Mouse (Mus musculus): ENCODE measurements around the gene Icam1. TPM values are rescaled to one million over a fixed set of nuclear protein-coding genes. Genes with fewer than 3 reads are reported as not detected.

Gene Icam1
- polyA plus RNA-seq, 1 experiment from 2014 or later: 3.9 TPM

DNA sequence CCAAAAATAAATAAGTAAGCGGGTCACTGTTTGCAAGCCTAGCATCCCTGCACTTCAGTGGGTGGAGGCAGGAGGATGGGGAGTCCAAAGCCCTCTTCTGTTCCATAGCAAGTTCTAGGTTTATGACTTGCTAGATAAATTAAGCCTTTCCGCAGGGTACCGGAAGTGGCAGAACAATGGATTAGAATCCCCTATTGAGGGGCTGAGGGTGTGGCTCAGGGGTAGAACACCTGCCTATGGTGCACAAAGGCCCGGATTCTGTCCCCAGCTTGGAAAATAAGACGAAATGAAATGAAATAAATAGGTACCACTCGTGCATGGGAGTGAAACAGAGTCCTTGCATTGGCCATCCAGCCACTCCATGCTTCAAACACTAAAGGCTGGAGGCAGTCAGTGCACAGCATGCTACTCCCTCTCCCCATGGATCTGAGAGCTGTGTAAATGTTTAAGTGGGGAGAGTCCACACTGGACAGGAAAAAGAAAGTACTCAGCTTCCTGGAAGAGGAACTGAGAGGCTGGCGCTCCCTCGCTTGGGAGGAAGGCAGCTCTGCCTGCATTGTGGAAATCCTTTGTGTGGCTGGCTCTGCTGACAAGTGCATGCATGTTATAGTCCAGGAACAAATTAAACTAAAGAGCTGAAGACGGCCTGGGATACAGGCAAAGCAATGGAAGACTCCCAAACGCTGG is 37.2 kb upstream of the Icam1 start:
- no peak for ATAC-seq
- Histone ChIP-seq H3K4me2 (replicated peaks) (no peak overlapping the region), H3K4me1 (replicated peaks) (peaks cover 30% of the 10 kb centered on the region), H3K27ac (no peak overlapping the region), H3K36me3 (no peaks in the 10 kb centered on the region), H3K27me3 (peaks cover 11% of the 10 kb centered on the region; the same call in 1 of the 2 replicates), H3K9ac (replicated peaks) (no peak overlapping the region), H3K4me3 (replicated peaks) (no peak overlapping the region), H3K9me3 (no peaks in the 10 kb centered on the region)
- WGBS: 63% methylated on average over 10 of the region's 10 CpGs

DNA sequence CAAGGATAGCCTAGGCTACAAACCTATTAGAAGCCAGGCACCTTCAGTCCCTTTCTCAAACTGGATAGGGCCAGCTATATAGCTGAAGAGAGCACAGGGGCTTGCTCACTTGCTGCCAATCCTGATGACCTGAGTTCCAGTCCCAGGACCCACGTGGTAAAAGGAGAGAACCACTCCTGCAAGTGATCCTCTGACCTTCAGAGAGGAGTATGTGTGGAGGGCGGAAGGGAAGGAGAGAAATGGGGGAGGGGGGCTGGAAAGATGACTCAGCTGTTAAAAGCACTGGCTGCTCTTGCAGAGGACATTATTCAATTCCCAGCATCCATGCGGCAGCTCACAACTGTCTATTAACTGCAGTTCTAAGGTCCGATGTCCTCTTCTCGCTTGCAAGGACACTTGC is 36.6 kb upstream of the Icam1 start:
- 72% methylated on average over 5 of the region's 5 CpGs for WGBS
- no peaks in the 10 kb centered on the region for H3K9me3 ChIP-seq
- no peak overlapping the region for H3K4me3 ChIP-seq (replicated peaks)
- peaks cover 25% of the 10 kb centered on the region for H3K4me1 ChIP-seq (replicated peaks)
- H3K9ac ChIP-seq (replicated peaks): no peak overlapping the region
- H3K4me2 ChIP-seq (replicated peaks): no peak overlapping the region
- peaks cover 6% of the 10 kb centered on the region; the same call in 1 of the 2 replicates for H3K27me3 ChIP-seq
- H3K27ac ChIP-seq: no peak overlapping the region
- no peak for ATAC-seq
- H3K36me3 ChIP-seq: no peaks in the 10 kb centered on the region

DNA sequence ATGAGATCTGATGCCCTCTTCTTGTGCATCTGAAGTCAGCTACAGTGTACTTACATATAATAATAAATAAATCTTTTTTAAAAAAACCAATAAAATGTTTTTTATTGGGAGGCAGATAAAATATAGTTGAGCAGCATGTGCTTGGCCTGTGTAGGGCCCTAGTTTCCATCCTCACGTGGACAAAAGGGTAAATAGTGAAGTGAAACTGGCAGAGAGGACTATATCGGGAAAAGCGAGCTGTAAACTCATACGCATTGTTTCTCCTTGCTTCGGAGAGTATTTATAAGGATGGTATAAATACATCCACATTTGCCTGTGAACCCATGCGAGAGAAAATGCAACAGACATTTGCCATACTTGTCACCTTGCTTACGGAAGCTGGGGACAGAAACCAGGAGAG is 36.0 kb upstream of the Icam1 start:
- Histone ChIP-seq H3K27ac (no peak overlapping the region), H3K36me3 (no peaks in the 10 kb centered on the region), H3K4me3 (replicated peaks) (no peak overlapping the region), H3K9me3 (no peaks in the 10 kb centered on the region), H3K4me1 (replicated peaks) (peaks cover 21% of the 10 kb centered on the region), H3K4me2 (replicated peaks) (no peak overlapping the region), H3K27me3 (peaks cover 1% of the 10 kb centered on the region; the same call in 1 of the 2 replicates), H3K9ac (replicated peaks) (no peak overlapping the region)
- no peak for ATAC-seq
- 87% methylated on average over 7 of the region's 7 CpGs for WGBS

DNA sequence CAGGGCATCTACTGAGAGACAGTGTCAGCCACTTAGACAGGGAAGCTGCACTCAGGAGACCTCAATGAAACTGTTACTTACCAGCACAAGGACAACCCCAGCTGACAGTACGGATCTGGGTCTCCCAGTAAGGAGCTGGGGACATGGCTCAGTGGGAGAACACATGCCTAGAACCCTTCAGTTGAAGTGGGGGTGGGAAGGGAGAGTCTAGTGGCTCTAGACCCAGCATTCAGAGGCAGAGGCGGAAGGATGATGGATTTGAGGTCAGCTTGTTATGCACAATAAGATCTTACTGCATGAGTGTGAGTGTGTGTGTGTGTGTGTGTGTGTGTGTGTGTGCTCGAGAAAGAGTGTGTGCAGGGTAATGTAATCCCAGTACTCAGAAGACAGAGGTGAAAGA is 33.6 kb upstream of the Icam1 start:
- Histone ChIP-seq H3K27me3 (no peaks in the 10 kb centered on the region), H3K9ac (replicated peaks) (no peak overlapping the region), H3K27ac (no peak overlapping the region), H3K4me3 (replicated peaks) (no peak overlapping the region), H3K4me1 (replicated peaks) (no peaks in the 10 kb centered on the region), H3K4me2 (replicated peaks) (no peak overlapping the region), H3K9me3 (no peaks in the 10 kb centered on the region), H3K36me3 (no peaks in the 10 kb centered on the region)
- no peak for ATAC-seq
- WGBS: 73% methylated on average over 3 of the region's 3 CpGs

DNA sequence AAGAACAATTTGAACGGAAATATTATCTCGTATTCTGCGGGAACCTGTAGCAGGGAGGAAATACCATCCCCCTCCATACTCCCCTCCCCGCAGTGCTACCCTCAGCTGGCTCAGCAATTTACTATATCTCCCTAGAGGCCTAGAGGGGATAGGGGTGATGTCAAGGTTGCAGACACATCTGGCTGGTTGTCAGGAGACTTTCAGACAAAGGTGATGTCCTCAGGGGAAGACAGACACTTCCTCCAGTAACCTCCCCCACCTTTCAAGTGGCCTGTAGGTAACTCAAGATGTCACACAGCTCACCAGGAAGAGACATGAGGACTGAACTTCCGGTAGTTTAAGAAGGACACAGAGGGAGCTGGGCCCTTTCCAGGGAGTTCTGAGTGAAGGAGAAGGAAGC is 32.6 kb upstream of the Icam1 start:
- no peaks in the 10 kb centered on the region for H3K9me3 ChIP-seq
- no peak overlapping the region for H3K9ac ChIP-seq (replicated peaks)
- no peaks in the 10 kb centered on the region for H3K36me3 ChIP-seq
- H3K27me3 ChIP-seq: peaks cover 6% of the 10 kb centered on the region; the same call in 1 of the 2 replicates
- H3K27ac ChIP-seq: no peak overlapping the region
- ATAC-seq: no peak
- H3K4me2 ChIP-seq (replicated peaks): no peak overlapping the region
- H3K4me1 ChIP-seq (replicated peaks): no peaks in the 10 kb centered on the region
- 74% methylated on average over 5 of the region's 5 CpGs for WGBS
- H3K4me3 ChIP-seq (replicated peaks): no peak overlapping the region

DNA sequence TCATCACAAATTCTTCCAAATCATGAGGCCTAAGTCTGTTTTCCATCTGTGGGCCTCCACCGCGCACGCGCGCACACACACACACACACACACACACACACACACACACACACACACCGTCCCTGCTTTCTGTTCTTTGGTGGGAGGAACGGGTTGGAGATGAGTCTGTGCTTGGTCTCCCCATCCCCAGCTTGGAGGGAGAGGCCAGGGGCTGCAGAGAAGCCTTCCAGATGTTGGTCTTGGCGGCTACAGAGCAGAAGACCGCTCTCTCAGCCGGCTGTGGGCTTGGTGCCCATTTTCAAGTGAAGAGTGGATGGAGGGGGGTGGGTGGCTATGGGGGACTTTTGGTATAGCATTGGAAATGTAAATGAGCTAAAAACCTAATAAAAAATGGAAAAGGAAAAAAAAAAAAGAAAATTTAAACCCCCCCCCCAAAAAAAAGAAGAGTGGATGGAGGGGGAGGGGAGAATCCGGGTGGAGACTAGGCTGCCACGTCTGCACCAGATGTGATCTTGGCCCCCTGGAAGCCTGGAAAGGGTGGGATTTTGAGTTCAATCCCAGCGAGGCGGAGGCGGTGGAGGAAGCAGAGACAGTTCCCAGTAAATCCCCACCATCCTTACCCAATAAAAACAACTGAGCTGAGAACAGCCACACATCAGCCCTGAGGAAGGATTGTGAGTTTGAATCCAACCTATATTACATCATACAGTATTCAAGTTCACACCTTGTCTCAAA is 28.7 kb upstream of the Icam1 start:
- Histone ChIP-seq H3K27ac (no peak overlapping the region), H3K4me1 (replicated peaks) (peaks cover 6% of the 10 kb centered on the region; the same call in 1 of the 2 replicates), H3K27me3 (peaks cover 7% of the 10 kb centered on the region; the same call in 1 of the 2 replicates), H3K9ac (replicated peaks) (no peak overlapping the region), H3K4me2 (replicated peaks) (no peak overlapping the region), H3K4me3 (replicated peaks) (no peak overlapping the region), H3K36me3 (no peaks in the 10 kb centered on the region), H3K9me3 (no peaks in the 10 kb centered on the region)
- no peak for ATAC-seq
- 73% methylated on average over 15 of the region's 15 CpGs for WGBS

DNA sequence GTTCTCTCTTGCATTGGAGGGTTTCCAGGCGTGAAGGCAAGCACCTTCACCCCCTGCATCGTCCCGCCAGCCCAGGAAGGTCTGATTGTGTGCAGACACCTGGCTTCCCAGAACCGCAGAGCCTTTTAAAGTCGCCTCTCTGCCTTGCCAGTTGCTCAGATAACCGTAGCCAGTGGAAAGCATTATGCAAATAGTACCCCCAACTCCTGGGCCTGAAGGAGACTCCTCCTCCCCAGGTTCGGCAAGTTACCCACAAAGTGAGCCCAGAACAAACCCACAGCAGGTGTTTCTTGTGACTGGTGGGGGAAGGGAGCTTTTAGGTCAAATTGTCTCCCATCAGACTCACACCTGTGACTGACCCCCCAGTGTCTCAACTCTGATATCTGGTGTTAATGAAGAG is 27.8 kb upstream of the Icam1 start:
- WGBS: 23% methylated on average over 7 of the region's 7 CpGs

DNA sequence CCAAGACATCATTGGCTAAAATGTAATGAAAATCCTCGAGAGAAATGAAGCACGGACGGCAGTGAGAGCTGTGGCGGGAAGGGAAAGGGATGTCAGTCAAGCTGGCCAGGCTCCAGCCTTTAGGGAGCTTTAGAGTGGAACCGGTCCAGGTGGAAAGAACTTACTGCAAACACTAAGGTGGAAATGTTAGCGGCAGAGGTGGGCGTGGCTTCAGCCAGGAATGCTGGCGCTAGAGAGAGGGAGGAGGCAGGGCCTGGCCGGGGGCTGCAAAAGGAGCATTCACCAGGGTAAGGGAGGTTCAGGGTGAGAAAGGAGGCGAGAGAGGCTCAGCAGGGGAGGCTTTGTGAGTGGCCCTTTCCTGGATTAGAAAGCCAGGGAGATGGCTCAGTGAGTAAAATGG is 24.9 kb upstream of the Icam1 start:
- no peaks in the 10 kb centered on the region for H3K9me3 ChIP-seq
- peaks cover 6% of the 10 kb centered on the region; the same call in 1 of the 2 replicates for H3K4me1 ChIP-seq (replicated peaks)
- WGBS: 2% methylated on average over 10 of the region's 10 CpGs
- peaks cover 7% of the 10 kb centered on the region; the same call in 1 of the 2 replicates for H3K27me3 ChIP-seq
- H3K9ac ChIP-seq (replicated peaks): 0 out of 2 replicates have a peak overlapping the region, but pooled peaks have one; percentile 4
- peak overlapping the region; percentile 26 for H3K4me2 ChIP-seq (replicated peaks)
- H3K4me3 ChIP-seq (replicated peaks): no peak overlapping the region
- ATAC-seq: no peak
- no peaks in the 10 kb centered on the region for H3K36me3 ChIP-seq
- no peak overlapping the region for H3K27ac ChIP-seq

More for the DNA sequence above, 27.8 kb upstream of the Icam1 start:
- H3K4me2 ChIP-seq (replicated peaks): no peak overlapping the region
- peaks cover 6% of the 10 kb centered on the region; the same call in 1 of the 2 replicates for H3K4me1 ChIP-seq (replicated peaks)
- no peaks in the 10 kb centered on the region for H3K36me3 ChIP-seq
- H3K9ac ChIP-seq (replicated peaks): no peak overlapping the region
- H3K27ac ChIP-seq: no peak overlapping the region
- peaks cover 7% of the 10 kb centered on the region; the same call in 1 of the 2 replicates for H3K27me3 ChIP-seq
- H3K9me3 ChIP-seq: no peaks in the 10 kb centered on the region
- no peak for ATAC-seq
- H3K4me3 ChIP-seq (replicated peaks): no peak overlapping the region

DNA sequence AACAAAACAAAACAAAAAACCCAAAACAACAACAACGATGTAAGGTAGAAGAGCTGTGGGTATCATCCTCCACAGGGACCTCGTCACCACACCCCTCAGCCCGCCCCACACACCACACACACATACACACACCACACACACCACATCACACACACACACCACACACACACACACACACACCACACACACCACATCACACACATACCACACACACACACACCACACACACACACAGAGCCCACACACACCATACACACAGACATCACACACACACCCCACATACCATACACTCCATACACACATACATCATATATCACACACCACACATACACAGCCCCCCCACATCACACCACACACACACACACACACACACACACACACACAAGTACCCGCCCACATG is 24.2 kb upstream of the Icam1 start:
- 94% methylated on average over 4 of the region's 4 CpGs for WGBS

DNA sequence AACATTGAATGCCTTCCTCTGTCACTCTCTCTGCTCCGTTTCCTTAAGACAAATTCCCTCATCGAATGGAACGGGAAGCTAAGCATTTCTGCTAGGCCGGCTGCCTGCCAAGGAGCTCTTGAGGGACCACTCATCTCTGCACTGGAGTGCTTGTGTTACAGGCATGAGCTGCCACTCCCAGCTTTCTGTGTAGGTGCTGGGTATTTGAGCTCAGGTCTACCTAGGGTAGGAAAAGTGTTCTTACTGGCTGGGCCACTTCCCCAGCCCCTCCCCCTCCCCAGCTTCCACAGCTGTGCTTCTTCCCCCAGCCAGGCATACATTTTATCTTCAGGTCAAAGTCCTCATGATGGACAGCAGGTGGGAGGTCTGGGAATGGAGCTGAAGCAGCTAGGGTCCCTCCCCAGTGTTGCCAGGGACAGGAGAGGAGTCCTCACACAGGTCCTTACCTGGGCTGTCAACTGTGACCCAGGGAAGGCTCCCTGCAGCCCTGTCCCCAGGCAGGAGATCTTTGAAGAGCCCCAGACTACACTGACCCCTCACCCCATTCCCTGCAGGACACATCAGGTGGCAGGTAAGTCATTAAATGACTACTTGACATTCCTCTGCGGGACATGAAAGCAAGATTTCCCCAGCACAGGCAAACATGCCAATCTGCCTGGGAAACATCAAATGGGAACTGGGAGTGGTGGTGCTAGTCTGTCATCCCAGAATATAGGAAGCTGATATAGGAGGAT is 22.5 kb upstream of the Icam1 start:
- ATAC-seq: no peak
- no peaks in the 10 kb centered on the region for H3K36me3 ChIP-seq
- no peak overlapping the region for H3K27ac ChIP-seq
- peaks cover 6% of the 10 kb centered on the region; the same call in 1 of the 2 replicates for H3K4me1 ChIP-seq (replicated peaks)
- H3K9me3 ChIP-seq: no peaks in the 10 kb centered on the region
- H3K4me2 ChIP-seq (replicated peaks): no peak overlapping the region
- H3K27me3 ChIP-seq: no peaks in the 10 kb centered on the region; the same call in 1 of the 2 replicates
- H3K9ac ChIP-seq (replicated peaks): no peak overlapping the region
- no peak overlapping the region for H3K4me3 ChIP-seq (replicated peaks)
- 61% methylated on average over 5 of the region's 5 CpGs for WGBS

More for the DNA sequence above, 24.2 kb upstream of the Icam1 start:
- Histone ChIP-seq H3K4me2 (replicated peaks) (no peak overlapping the region), H3K9ac (replicated peaks) (no peak overlapping the region), H3K27ac (no peak overlapping the region), H3K36me3 (no peaks in the 10 kb centered on the region), H3K9me3 (no peaks in the 10 kb centered on the region), H3K27me3 (peaks cover 7% of the 10 kb centered on the region; the same call in 1 of the 2 replicates), H3K4me1 (replicated peaks) (peaks cover 6% of the 10 kb centered on the region; the same call in 1 of the 2 replicates), H3K4me3 (replicated peaks) (no peak overlapping the region)
- no peak for ATAC-seq

DNA sequence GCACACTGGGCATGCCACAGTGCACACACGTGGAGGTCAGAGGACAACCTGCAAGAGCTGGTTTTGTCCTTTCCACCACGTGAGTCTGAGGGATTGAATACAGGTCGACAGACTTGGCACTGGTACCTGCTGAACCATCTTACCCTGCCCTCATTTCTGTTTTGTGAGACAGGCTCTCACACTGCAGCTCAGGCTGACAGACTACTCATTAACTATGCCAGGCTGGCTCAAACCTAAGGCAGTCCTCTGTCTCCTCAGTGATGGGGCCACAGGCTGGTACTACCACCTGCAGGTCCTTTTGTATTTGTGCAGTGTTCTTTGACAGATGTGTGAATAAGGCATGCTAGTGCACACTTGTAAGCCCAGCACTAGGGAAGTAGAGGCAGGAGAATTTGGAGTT is 20.7 kb upstream of the Icam1 start:
- H3K27ac ChIP-seq: no peak overlapping the region
- no peaks in the 10 kb centered on the region for H3K27me3 ChIP-seq
- no peak overlapping the region for H3K9ac ChIP-seq (replicated peaks)
- H3K4me2 ChIP-seq (replicated peaks): no peak overlapping the region
- WGBS: 68% methylated on average over 3 of the region's 3 CpGs
- H3K4me3 ChIP-seq (replicated peaks): no peak overlapping the region
- no peaks in the 10 kb centered on the region for H3K9me3 ChIP-seq
- peaks cover 6% of the 10 kb centered on the region; the same call in 1 of the 2 replicates for H3K4me1 ChIP-seq (replicated peaks)
- H3K36me3 ChIP-seq: no peaks in the 10 kb centered on the region
- no peak for ATAC-seq

DNA sequence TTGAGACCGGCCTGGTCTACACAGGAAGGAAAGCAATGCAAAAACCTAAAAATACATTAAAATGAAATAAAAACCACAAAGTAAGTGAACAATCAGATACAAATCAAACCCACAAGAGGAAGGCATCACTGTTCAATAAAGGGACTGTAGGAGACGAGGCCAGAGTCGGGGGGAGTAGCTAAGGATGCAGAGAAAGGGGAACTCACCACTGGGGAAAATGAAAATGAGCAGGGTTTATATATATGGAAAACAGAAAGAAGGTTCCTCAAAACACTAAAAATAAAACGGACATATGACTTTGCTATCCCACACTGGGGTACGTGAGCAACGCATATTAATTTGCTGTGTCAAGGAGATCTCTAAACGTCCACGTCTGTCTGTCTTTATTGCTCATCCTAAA is 18.7 kb upstream of the Icam1 start:
- H3K27ac ChIP-seq: no peak overlapping the region
- WGBS: 90% methylated on average over 8 of the region's 8 CpGs
- no peak overlapping the region for H3K4me3 ChIP-seq (replicated peaks)
- H3K4me1 ChIP-seq (replicated peaks): no peaks in the 10 kb centered on the region
- no peaks in the 10 kb centered on the region for H3K27me3 ChIP-seq
- no peak overlapping the region for H3K9ac ChIP-seq (replicated peaks)
- H3K9me3 ChIP-seq: no peaks in the 10 kb centered on the region
- no peak overlapping the region for H3K4me2 ChIP-seq (replicated peaks)
- ATAC-seq: no peak
- H3K36me3 ChIP-seq: no peaks in the 10 kb centered on the region
